Mouse (Mus musculus) heart, postnatal 14 days (tissue): ENCODE results near the gene Higd2a. TPM values are rescaled to one million over a fixed set of nuclear protein-coding genes. Genes with fewer than 3 reads are reported as not detected.
A peak's percentile ranks its signal among the peaks of the same experiment; 100 is the strongest.

Source experiments
- DNase-seq, 2 experiments: peaks; one replicate each; pipeline ENCODE4 v3.0.0; 2021 to 2022
- intact Hi-C: fragments of 180-260 bp; cut with DNase I; formaldehyde crosslinking; loops from one replicate; pipeline ENCODE4 v1.15.1; 2025
- long read RNA-seq, 2 experiments: library from polyadenylated mRNA; stranded (forward); transcript quantifications; one replicate each; pipeline ENCODE4 v2.0.0; 2021
- total RNA-seq, 2 experiments: library from RNA; stranded (reverse); gene quantifications; 2 replicates each; pipeline ENCODE4 v1.2.3; 2021

Higd2a gene
- total RNA-seq: 100 to 1,000 TPM; 216 to 231 TPM
- long read RNA-seq, experiment 1, transcript Higd2a-201 (2 exons, 648 nt): major isoform, 137 of 139 reads
- long read RNA-seq, experiment 1, partial matches to known transcripts: 0 of 139 reads
- long read RNA-seq, experiment 1, other reads (novel, unspliced or antisense): 2 of 139 reads
- long read RNA-seq, experiment 2, transcript Higd2a-201 (2 exons, 648 nt): major isoform, 125 of 125 reads
- long read RNA-seq, experiment 2, partial matches to known transcripts: 0 of 125 reads
- long read RNA-seq, experiment 2, other reads (novel, unspliced or antisense): 0 of 125 reads

- intact Hi-C loops: loop anchor here (2.0 kb wide), 1 partner anchor 21 kb away; the partner anchor contains the start of gene Cltb
- peak; percentile 94 to 97 for DNase-seq
Observed at GRCm38 (mm10) chr13:54589996-54590951, at the start of gene Higd2a, which contains the start of gene Nop16. Gene Higd2a, plus strand, starts transcription at chr13:54590207. Gene Nop16, minus strand, starts transcription at chr13:54590090.

- intact Hi-C loops: no loop called here
- no peak for DNase-seq
Observed at GRCm38 (mm10) chr13:54548036-54548435, 42.0 kb upstream of the Higd2a start.

GRCm38 (mm10) chr13:54556176-54556575 lies 33.8 kb upstream of the Higd2a start:
- no peak for DNase-seq
- intact Hi-C loops: no loop called here

GRCm38 (mm10) chr13:54556796-54557195 lies 33.2 kb upstream of the Higd2a start:
- intact Hi-C loops: no loop called here
- peak; percentile 51 to 69 for DNase-seq

- intact Hi-C loops: no loop called here
- DNase-seq: no peak
Observed at GRCm38 (mm10) chr13:54557652-54558051, 32.4 kb upstream of the Higd2a start.

- intact Hi-C loops: no loop called here
Observed at GRCm38 (mm10) chr13:54559656-54560055, 30.4 kb upstream of the Higd2a start.

GRCm38 (mm10) chr13:54560608-54561007 lies 29.4 kb upstream of the Higd2a start:
- no peak for DNase-seq
- intact Hi-C loops: no loop called here

More at GRCm38 (mm10) chr13:54559656-54560055, 30.4 kb upstream of the Higd2a start:
- DNase-seq: no peak

GRCm38 (mm10) chr13:54562562-54562961 lies 27.4 kb upstream of the Higd2a start:
- no peak for DNase-seq
- intact Hi-C loops: no loop called here

GRCm38 (mm10) chr13:54564232-54565200 lies 25.5 kb upstream of the Higd2a start:
- intact Hi-C loops: loop anchor here (2.0 kb wide), 1 partner anchor 46 kb away; the partner anchor contains the start of gene Cltb

GRCm38 (mm10) chr13:54565201-54565581 lies 24.8 kb upstream of the Higd2a start, which contains the start of gene 4833439L19Rik:
Gene 4833439L19Rik, minus strand, starts transcription at chr13:54565435.
- peak; percentile 93 to 97 for DNase-seq
- intact Hi-C loops: loop anchor here (2.0 kb wide), 1 partner anchor 46 kb away; the partner anchor contains the start of gene Cltb

More at GRCm38 (mm10) chr13:54564232-54565200, 25.5 kb upstream of the Higd2a start:
- peak in 1 of 2 experiments; percentile 16 for DNase-seq

GRCm38 (mm10) chr13:54565594-54566345 lies 24.2 kb upstream of the Higd2a start:
- peak; percentile 44 to 61 for DNase-seq
- intact Hi-C loops: loop anchor here (2.0 kb wide), 1 partner anchor 45 kb away; the partner anchor contains the start of gene Cltb

- intact Hi-C loops: no loop called here
- no peak for DNase-seq
Observed at GRCm38 (mm10) chr13:54568380-54568779, 21.6 kb upstream of the Higd2a start.

- no peak for DNase-seq
- intact Hi-C loops: no loop called here
Observed at GRCm38 (mm10) chr13:54569282-54569681, 20.7 kb upstream of the Higd2a start.

GRCm38 (mm10) chr13:54570736-54571135 lies 19.3 kb upstream of the Higd2a start:
- intact Hi-C loops: no loop called here

GRCm38 (mm10) chr13:54571637-54572036 lies 18.4 kb upstream of the Higd2a start:
- intact Hi-C loops: no loop called here
- DNase-seq: no peak

More at GRCm38 (mm10) chr13:54570736-54571135, 19.3 kb upstream of the Higd2a start:
- DNase-seq: no peak

GRCm38 (mm10) chr13:54572621-54573020 lies 17.4 kb upstream of the Higd2a start:
- DNase-seq: no peak
- intact Hi-C loops: no loop called here

- intact Hi-C loops: no loop called here
- DNase-seq: peak; percentile 80
Observed at GRCm38 (mm10) chr13:54574854-54575481, 15.0 kb upstream of the Higd2a start, which contains the start of gene Arl10. Gene Arl10, plus strand, starts transcription at chr13:54575015.

- no peak for DNase-seq
- intact Hi-C loops: no loop called here
Observed at GRCm38 (mm10) chr13:54575489-54575888, 14.5 kb upstream of the Higd2a start.
